Mouse (Mus musculus): ENCODE data around the gene Ncf2.

Gene Ncf2

GRCm38 (mm10) chr1:152796683-152797263 is 3.2 kb upstream of the Ncf2 start:
- no peak for DNase-seq (ENCODE audit: low spot score)

GRCm38 (mm10) chr1:152798125-152798524 is 1.9 kb upstream of the Ncf2 start:
- no peak for DNase-seq (ENCODE audit: low spot score)

DNA sequence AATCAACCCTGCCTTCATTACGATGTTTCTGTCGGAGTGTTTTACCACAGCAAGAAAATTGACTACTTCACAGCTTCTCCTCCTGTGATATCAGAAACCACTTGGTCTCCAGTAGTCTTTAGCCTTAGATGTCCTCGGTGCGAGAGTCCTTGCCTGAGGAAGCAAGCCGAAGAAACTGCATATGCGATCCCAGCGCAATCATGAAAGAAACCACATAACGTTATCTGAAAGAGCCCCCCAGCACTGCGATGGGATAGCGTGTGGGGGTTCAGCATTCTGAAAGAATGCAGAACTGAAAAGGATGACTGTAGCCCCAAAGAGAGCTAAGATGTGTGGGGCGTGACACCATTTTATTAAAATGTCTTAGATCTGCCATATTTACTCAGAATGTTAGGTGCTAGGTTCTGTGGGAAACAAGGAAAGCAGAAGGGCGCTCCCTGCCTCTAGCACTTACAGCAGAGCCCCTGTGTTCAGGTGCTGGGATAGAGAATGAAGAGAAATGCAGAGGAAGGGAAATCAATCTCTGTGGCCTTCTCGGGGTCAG is 711 bp downstream of the Ncf2 start:
- DNase-seq (ENCODE audit: low spot score) = no peak

DNA sequence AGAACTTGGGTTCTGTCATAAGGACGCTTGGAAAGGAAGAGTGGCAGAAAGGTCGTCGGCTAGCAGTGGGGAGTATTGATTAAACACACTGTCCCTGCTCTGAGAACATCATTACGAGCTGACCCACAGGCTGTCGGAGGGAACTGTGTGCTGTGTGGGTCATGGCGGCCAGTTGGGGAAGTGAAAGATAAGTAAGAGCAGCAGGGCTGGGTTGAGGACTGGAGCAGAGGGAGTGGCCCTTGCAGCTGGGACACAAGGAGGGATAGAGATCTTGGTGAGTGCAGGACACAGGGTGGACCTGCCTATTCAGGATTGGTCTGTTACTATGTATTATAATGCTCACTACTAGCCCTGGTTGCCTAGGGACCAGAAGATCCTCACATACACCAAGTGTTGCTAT is 4.9 kb downstream of the Ncf2 start:
- no peak for DNase-seq (ENCODE audit: low spot score)

DNA sequence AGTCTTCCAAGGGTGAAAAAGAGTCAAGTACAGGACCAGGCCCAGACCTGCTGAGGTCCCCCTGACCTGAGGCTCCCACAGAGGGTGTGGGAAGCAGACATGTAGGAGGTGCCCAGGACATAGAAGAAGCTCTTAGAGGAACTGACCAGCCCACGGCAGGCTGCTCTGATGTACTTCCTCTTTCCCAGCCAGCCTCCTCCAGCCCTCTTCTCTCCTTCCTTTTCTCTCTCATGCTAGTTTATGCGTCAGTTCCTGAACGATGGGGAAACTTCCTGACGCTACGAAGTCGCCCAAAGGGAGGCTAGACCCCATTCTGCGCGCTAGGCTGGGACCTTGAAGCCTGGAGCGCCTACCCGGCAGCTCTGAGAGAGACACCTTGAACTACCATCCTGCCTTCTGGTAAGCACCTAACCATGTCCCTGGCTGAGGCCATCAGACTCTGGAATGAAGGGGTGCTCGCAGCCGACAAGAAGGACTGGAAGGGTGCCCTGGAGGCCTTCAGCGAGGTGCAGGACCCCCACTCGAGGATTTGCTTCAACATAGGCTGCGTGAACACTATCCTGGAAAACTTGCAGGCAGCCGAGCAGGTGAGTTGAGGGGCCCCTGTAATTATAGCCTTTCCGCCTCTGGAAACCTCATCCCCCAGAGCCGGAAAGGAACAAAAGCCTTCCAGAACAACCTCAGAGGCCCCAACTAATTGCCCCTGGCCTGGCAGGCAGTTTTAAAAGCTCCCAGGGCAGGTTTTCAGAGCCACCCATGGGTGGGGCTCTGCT is 7.8 kb downstream of the Ncf2 start:
- DNase-seq (ENCODE audit: low spot score) = no peak

DNA sequence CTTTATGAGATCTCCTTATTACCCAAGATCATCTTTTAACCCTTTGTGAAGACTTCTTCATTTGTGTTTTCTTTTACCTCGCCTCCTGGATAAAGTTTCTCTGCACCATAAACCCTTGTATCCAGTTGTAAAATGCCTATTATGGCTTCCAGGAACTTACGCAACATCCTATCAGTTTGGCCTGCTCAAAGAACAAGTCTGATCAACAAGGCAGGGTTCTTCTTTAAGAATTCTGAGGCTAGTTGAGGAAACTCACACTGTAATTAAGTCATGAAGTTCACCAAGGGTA is 8.3 kb downstream of the Ncf2 start:
- no peak for DNase-seq (ENCODE audit: low spot score)

DNA sequence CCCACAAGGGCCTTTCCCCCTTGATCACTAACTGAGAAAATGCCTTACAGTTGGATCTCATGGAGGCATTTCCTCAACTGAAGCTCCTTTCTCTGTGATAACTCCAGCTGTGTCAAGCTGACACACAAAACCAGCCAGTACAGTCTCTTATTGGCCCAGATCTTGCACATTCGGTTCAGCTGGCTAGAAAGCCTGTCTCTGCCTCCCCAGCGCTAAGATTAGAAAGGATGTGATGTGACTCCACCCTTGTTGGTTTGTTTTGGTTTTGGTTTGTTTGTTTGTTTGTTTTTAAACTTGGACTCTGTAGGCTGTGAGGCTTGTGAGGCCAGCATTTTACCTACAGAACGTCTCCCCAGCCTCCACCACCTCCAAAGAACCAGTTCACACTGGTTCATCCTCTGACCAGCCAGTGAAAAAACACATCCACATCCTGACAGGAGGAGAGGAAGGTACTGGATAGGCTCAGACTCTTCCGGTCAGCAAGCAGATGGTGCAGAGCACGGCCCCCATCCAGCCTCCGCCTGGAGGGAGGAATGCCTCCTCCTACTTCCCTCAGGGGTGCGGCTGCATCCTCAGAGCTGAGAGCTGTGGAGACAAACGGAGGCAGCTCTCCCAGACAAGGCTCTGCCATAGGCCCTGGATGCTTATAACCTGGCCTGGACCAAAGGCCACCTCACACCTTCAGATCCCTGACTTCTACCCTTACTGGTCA is 9.7 kb downstream of the Ncf2 start:
- no peak for DNase-seq (ENCODE audit: low spot score)

GRCm38 (mm10) chr1:152810533-152811439 is 10.8 kb downstream of the Ncf2 start:
- no peak for DNase-seq (ENCODE audit: low spot score)

DNA sequence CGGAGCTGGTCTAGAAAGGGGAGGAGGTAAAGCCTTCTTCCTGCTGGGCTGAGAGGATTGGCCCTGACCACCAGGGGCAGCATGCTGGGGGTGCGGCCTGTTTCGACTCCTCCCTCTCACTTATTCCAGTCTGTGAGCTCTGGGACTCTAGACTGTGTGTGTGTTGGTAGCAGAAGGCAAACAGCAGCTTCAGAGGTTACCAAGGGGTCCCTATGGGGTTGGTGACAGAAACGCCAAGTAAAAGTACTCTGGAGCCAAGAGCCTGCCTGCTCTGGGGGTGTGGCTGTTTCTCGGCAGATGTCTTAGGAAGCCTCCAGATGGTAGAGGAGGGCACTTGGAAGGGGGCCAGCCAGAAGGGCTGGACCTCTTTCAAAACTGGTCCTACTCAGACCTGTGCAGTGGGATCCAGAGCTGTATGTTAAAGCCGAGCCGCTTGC is 15.3 kb downstream of the Ncf2 start:
- no peak for DNase-seq (ENCODE audit: low spot score)

DNA sequence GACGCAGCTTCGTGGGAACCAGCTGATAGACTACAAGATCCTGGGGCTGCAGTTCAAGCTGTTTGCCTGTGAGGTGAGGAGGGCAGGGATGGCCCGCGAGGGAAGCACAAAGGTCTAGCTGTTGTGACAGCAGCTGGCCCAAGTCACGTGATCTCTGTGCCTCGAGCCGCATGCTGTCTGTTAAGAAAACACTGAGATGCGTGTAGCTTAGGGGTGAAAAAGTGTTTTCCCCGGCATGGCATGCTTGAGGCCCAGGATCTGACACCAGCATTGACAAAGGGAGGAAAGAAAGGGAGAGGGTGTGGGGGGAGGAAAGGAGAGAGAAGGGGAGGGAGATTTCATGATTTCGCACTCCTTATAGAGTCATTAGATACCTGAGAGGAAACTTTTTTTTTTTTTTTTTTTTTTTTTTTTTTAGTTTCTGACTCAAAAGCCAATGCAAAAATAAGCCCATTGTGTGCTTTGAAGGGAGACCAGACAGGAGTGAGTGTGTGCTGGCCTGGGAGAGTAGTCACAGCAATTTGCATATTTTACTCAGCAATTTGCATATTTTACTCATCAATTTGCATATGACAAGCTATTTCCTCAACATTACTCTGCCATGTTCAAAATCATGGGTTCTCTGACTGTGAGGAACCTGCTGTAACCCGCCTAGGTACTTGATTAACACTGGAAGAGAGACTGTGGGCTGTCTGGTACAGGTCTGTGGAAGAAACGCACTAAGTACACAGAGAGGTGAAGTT is 17.2 kb downstream of the Ncf2 start:
- DNase-seq (ENCODE audit: low spot score) = no peak

GRCm38 (mm10) chr1:152817794-152818193 is 17.8 kb downstream of the Ncf2 start:
- no peak for DNase-seq (ENCODE audit: low spot score)

DNA sequence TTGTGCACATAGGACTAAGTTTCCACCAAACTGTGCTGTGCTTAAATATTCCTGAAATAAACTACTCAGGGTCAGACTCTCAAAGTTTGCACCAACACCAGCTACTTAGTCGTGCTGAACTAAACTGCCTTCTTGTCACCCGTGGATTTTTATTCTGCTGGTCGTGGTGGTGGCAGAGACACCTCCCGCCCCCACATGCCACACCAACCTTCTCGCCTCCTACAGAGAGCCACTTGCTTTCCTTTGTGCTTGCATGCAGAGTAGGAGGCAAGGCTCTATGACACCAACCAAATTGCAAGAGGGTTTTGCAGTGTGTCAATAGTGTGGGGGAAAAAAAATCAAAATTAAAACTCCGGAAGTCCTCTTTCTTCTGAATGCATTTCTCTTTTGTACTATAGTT is 19.6 kb downstream of the Ncf2 start:
- DNase-seq (ENCODE audit: low spot score) = no peak

DNA sequence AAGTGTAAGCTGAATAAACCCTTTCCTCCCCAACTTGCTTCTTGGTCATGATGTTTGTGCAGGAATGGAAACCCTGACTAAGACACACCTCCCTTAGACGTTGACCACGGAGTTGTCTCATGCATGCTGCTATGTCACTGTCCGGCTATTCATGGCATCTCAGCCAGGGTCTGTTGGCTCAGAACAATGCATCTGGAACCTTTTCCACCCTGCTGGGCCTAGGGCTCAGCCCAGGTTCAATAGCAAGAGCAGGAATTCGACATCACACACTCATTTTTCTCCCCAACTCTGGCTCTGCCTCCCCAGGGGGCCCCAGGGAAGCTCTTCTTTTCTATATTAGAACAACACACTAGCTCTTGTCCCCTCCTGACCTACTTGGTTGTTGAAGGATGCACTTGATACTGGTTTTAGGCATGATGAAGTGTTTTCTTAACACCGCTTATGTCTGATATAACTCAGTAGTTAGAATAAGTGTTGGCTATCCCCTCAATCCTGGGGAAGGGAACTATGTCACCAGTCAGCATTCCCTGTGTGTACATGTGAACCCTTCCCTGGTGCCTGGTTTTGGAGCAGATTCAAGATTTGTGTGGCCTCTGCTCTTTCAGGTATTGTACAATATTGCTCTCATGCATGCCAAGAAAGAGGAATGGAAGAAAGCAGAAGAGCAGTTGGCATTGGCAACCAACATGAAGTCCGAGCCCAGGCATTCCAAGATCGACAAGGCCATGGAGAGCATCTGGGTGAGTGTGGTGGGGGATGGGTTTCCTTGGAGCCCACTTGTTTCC is 21.1 kb downstream of the Ncf2 start:
- DNase-seq (ENCODE audit: low spot score) = no peak

DNA sequence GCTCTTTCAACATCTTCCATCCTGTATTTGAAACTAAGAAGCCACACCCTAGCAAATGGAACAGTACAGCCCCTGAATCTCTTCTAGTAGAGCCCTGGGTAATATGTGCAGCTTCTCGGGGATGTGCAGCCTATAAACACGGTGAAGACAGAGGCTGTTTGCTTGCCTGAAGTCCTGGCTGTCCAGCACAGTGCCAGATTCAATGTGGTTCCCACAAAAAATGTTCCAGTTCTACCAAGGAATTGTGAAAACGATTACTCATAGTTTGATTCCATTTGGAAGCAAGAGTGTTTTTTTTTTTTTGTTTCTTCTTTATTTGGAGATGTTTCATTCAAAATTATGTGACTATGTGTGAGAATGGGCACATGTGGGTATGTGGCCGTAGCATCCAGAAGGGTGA is 21.8 kb downstream of the Ncf2 start:
- DNase-seq (ENCODE audit: low spot score) = no peak

DNA sequence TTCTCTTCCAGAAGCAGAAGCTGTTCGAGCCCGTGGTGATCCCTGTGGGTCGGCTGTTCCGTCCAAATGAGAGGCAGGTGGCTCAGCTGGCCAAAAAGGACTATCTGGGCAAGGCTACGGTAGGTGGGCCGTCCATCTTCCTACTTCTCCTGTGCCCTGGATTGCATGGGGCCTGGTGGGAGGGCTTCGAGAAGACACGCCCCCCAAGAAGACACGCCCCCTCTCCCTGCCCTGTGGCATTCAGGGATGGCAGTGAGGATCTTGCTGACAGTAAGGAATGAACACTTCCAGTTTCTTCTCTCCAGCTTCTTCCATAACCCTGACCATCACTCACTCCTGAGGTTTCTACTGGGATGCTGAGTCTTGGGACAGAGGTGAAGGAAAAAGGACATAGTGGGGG is 24.2 kb downstream of the Ncf2 start:
- DNase-seq (ENCODE audit: low spot score) = no peak

DNA sequence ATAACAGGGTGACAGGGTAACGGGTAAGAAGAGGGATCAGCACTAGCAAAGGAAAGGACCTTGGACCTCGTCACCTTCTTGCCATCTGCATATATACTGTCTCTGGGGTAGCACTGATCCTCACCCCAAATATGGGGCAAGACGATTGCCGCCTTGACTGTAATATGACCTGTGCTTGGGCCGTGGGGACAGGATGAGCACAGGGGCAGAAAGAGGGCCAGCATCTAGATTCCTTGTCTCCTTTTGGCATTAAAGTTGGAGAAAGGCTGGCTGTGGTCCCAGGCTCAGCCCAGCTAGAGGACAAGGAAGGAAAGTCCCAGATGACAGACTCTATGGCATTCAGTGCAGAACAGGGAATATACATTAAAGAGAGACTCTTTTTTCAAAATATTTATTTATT is 26.5 kb downstream of the Ncf2 start:
- no peak for DNase-seq (ENCODE audit: low spot score)

GRCm38 (mm10) chr1:152828168-152828567 is 28.2 kb downstream of the Ncf2 start:
- DNase-seq (ENCODE audit: low spot score) = no peak

- DNase-seq (ENCODE audit: low spot score) = no peak
Observed at GRCm38 (mm10) chr1:152828637-152829355, 28.8 kb downstream of the Ncf2 start.

DNA sequence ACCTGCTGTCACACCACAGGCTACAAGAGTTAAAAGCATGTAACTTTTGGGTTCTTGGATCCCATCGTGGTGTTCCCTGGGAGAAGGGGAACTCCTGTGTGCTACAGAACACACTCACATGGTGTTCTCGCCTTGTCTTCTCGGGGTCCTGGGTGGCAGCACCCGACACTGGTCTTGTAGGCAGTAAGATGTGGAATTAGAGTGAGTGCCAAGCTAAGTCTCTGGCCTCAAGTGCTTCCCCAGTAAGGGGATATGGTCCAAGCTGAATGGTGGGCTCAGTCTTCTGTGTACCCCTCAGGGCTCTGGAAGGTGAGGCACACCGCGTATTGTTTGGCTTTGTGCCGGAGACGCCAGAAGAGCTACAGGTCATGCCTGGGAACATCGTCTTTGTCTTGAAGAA is 30.1 kb downstream of the Ncf2 start:
- DNase-seq (ENCODE audit: low spot score) = no peak

DNA sequence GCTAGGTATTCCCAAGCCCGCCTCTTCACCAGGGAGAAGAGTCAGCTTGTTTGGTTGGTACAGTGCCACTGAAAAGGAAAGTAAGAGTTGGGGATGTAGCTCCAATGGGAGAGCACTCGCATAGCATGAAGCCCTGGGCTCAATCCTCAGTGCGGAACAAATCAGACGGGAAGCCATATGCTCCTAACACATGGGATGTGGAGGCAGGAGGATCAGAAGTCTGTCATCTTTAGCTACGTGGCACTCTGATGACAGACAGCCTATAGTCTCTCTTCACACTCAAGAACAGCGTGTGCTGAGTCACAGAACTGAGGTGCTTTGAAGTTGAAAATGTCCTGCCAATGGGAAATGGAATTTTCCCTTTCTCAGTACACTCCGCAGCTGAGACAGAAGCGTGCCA is 31.0 kb downstream of the Ncf2 start:
- DNase-seq (ENCODE audit: low spot score) = no peak
